Mouse (Mus musculus): ENCODE measurements around the gene Adamtsl3.

Gene Adamtsl3

GRCm38 (mm10) chr7:82341476-82341875, 6.0 kb downstream of the Adamtsl3 start:
- no peak for TF ChIP-seq GATA4 (IDR thresholded peaks at IDR 0.05; ENCODE audit: insufficient replicate concordance, low read length)

- no peak for TF ChIP-seq GATA4 (IDR thresholded peaks at IDR 0.05; ENCODE audit: insufficient replicate concordance, low read length)
Observed at GRCm38 (mm10) chr7:82346706-82347105, 11.2 kb downstream of the Adamtsl3 start.

- TF ChIP-seq GATA4 (IDR thresholded peaks at IDR 0.05; ENCODE audit: insufficient replicate concordance, low read length) = no peak
Observed at GRCm38 (mm10) chr7:82349796-82350195, 14.3 kb downstream of the Adamtsl3 start.

GRCm38 (mm10) chr7:82350421-82350820, 14.9 kb downstream of the Adamtsl3 start:
- no peak for TF ChIP-seq GATA4 (IDR thresholded peaks at IDR 0.05; ENCODE audit: insufficient replicate concordance, low read length)

GRCm38 (mm10) chr7:82359146-82359545, 23.7 kb downstream of the Adamtsl3 start:
- TF ChIP-seq GATA4 (IDR thresholded peaks at IDR 0.05; ENCODE audit: insufficient replicate concordance, low read length) = no peak

- TF ChIP-seq GATA4 (IDR thresholded peaks at IDR 0.05; ENCODE audit: insufficient replicate concordance, low read length) = no peak
Observed at GRCm38 (mm10) chr7:82359674-82360073, 24.2 kb downstream of the Adamtsl3 start.

GRCm38 (mm10) chr7:82360186-82360585, 24.7 kb downstream of the Adamtsl3 start:
- TF ChIP-seq GATA4 (IDR thresholded peaks at IDR 0.05; ENCODE audit: insufficient replicate concordance, low read length) = no peak

- no peak for TF ChIP-seq GATA4 (IDR thresholded peaks at IDR 0.05; ENCODE audit: insufficient replicate concordance, low read length)
Observed at GRCm38 (mm10) chr7:82361127-82361526, 25.6 kb downstream of the Adamtsl3 start.

GRCm38 (mm10) chr7:82364567-82364966, 29.1 kb downstream of the Adamtsl3 start:
- TF ChIP-seq GATA4 (IDR thresholded peaks at IDR 0.05; ENCODE audit: insufficient replicate concordance, low read length) = no peak

- TF ChIP-seq GATA4 (IDR thresholded peaks at IDR 0.05; ENCODE audit: insufficient replicate concordance, low read length) = no peak
Observed at GRCm38 (mm10) chr7:82366056-82366455, 30.6 kb downstream of the Adamtsl3 start.

GRCm38 (mm10) chr7:82366471-82366870, 31.0 kb downstream of the Adamtsl3 start:
- no peak for TF ChIP-seq GATA4 (IDR thresholded peaks at IDR 0.05; ENCODE audit: insufficient replicate concordance, low read length)

GRCm38 (mm10) chr7:82368047-82368446, 32.6 kb downstream of the Adamtsl3 start:
- TF ChIP-seq GATA4 (IDR thresholded peaks at IDR 0.05; ENCODE audit: insufficient replicate concordance, low read length) = no peak

GRCm38 (mm10) chr7:82370132-82370531, 34.6 kb downstream of the Adamtsl3 start:
- no peak for TF ChIP-seq GATA4 (IDR thresholded peaks at IDR 0.05; ENCODE audit: insufficient replicate concordance, low read length)

- TF ChIP-seq GATA4 (IDR thresholded peaks at IDR 0.05; ENCODE audit: insufficient replicate concordance, low read length) = no peak
Observed at GRCm38 (mm10) chr7:82371411-82371810, 35.9 kb downstream of the Adamtsl3 start.

GRCm38 (mm10) chr7:82378311-82378710, 42.8 kb downstream of the Adamtsl3 start:
- TF ChIP-seq GATA4 (IDR thresholded peaks at IDR 0.05; ENCODE audit: insufficient replicate concordance, low read length) = no peak

- no peak for TF ChIP-seq GATA4 (IDR thresholded peaks at IDR 0.05; ENCODE audit: insufficient replicate concordance, low read length)
Observed at GRCm38 (mm10) chr7:82379765-82380164, 44.3 kb downstream of the Adamtsl3 start.

GRCm38 (mm10) chr7:82382843-82383535, 47.5 kb downstream of the Adamtsl3 start:
- TF ChIP-seq GATA4 (IDR thresholded peaks at IDR 0.05; ENCODE audit: insufficient replicate concordance, low read length) = no peak

All from liver, adult (tissue).